Mouse (Mus musculus) midbrain, embryonic 12.5 days (tissue): ENCODE results near the gene Sbf2. TPM values are rescaled to one million over a fixed set of nuclear protein-coding genes. Genes with fewer than 3 reads are reported as not detected.

Experiments used
- ATAC-seq: fragments of 200-750 bp; cut with Nextera tagmentation; 2 replicates; pipeline ENCODE4 v1.8.0; 2017; ENCODE audit warnings: low read depth, moderate TSS enrichment, moderate library complexity; ENCODE audit not compliant: low FRiP score
- H3K27ac ChIP-seq: fragments of 300-500 bp; sonication (generic); replicated peaks from 2 replicates; pipeline ENCODE4 v1.5.1; 2016; ENCODE audit warnings: mild to moderate bottlenecking
- H3K27me3 ChIP-seq: fragments of 300-500 bp; sonication (generic); 2 replicates; pipeline ENCODE4 v1.6.1; 2016; ENCODE audit warnings: mild to moderate bottlenecking
- H3K36me3 ChIP-seq: fragments of 300-500 bp; sonication (generic); 2 replicates; pipeline ENCODE4 v1.6.1; 2016
- H3K4me1 ChIP-seq: fragments of 300-500 bp; sonication (generic); 2 replicates; pipeline ENCODE4 v1.6.1; 2016
- H3K4me2 ChIP-seq: fragments of 300-500 bp; sonication (generic); replicated peaks from 2 replicates; pipeline ENCODE4 v1.6.1; 2016; ENCODE audit warnings: mild to moderate bottlenecking, moderate library complexity
- H3K4me3 ChIP-seq: fragments of 300-500 bp; sonication (generic); 2 replicates; pipeline ENCODE4 v1.5.1; 2016; ENCODE audit warnings: mild to moderate bottlenecking
- H3K9ac ChIP-seq: fragments of 300-500 bp; sonication (generic); replicated peaks from 2 replicates; pipeline ENCODE4 v1.6.1; 2016; ENCODE audit warnings: mild to moderate bottlenecking, moderate library complexity
- H3K9me3 ChIP-seq: fragments of 300-500 bp; sonication (generic); 2 replicates; pipeline ENCODE4 v1.6.1; 2016; ENCODE audit warnings: mild to moderate bottlenecking
- WGBS: fragments of 180-500 bp; shearing (Covaris S2); methylation state at CpG from one replicate; pipeline ENCODE4 v1.1.7; 2016; 5-methylcytosine and 5-hydroxymethylcytosine counted together
- polyA plus RNA-seq: library from polyadenylated mRNA; unstranded; fragments of >200 nt; fragmentation: Nextera tagmentation; extraction: Ambion mirVana; gene quantifications from 2 replicates; pipeline ENCODE4 v1.2.1, GENCODE M21; 2016

The Sbf2 gene
- polyA plus RNA-seq, 1 experiment from 2014 or later, result 57.7 TPM

GRCm38 (mm10) chr7:110288191-110288604 lies 326.5 kb downstream of the Sbf2 start:
- Histone ChIP-seq H3K36me3 (no peaks in the 10 kb centered on the region), H3K9ac (no peak overlapping the region), H3K27ac (no peak overlapping the region), H3K4me3 (no peak overlapping the region), H3K27me3 (no peaks in the 10 kb centered on the region), H3K9me3 (no peaks in the 10 kb centered on the region), H3K4me2 (no peak overlapping the region), H3K4me1 (0 out of 2 replicates have a peak, but pooled peaks cover 3% of the 10 kb centered on the region)
- no peak for ATAC-seq
- 96% methylated on average over 4 of the region's 4 CpGs for WGBS

GRCm38 (mm10) chr7:110287476-110288071 lies 327.1 kb downstream of the Sbf2 start:
- H3K9me3 ChIP-seq, result no peaks in the 10 kb centered on the region
- no peak overlapping the region for H3K4me3 ChIP-seq
- WGBS, result 65% methylated on average over 8 of the region's 8 CpGs
- H3K4me2 ChIP-seq, result no peak overlapping the region
- H3K36me3 ChIP-seq, result no peaks in the 10 kb centered on the region
- H3K27ac ChIP-seq, result no peak overlapping the region
- H3K9ac ChIP-seq, result no peak overlapping the region
- 0 out of 2 replicates have a peak, but pooled peaks cover 3% of the 10 kb centered on the region for H3K4me1 ChIP-seq
- H3K27me3 ChIP-seq, result no peaks in the 10 kb centered on the region
- no peak for ATAC-seq

GRCm38 (mm10) chr7:110286838-110287475 lies 327.8 kb downstream of the Sbf2 start:
- H3K27ac ChIP-seq, result no peak overlapping the region
- no peaks in the 10 kb centered on the region for H3K9me3 ChIP-seq
- 0 out of 2 replicates have a peak, but pooled peaks cover 3% of the 10 kb centered on the region for H3K4me1 ChIP-seq
- no peak overlapping the region for H3K9ac ChIP-seq
- ATAC-seq, result peak; percentile 81
- 9% methylated on average over 12 of the region's 12 CpGs for WGBS
- H3K4me3 ChIP-seq, result no peak overlapping the region
- H3K27me3 ChIP-seq, result no peaks in the 10 kb centered on the region
- H3K4me2 ChIP-seq, result no peak overlapping the region
- H3K36me3 ChIP-seq, result no peaks in the 10 kb centered on the region

- Histone ChIP-seq H3K36me3 (peaks cover 5% of the 10 kb centered on the region; the same call in 1 of the 2 replicates), H3K4me1 (0 out of 2 replicates have a peak, but pooled peaks cover 3% of the 10 kb centered on the region), H3K27ac (no peak overlapping the region), H3K4me2 (no peak overlapping the region), H3K27me3 (no peaks in the 10 kb centered on the region), H3K9ac (no peak overlapping the region), H3K9me3 (no peaks in the 10 kb centered on the region), H3K4me3 (no peak overlapping the region)
- ATAC-seq, result no peak
- WGBS, result 78% methylated on average over 8 of the region's 8 CpGs
Observed at GRCm38 (mm10) chr7:110286198-110286732, 328.5 kb downstream of the Sbf2 start.

- no peak overlapping the region for H3K4me2 ChIP-seq
- peaks cover 8% of the 10 kb centered on the region; the same call in 1 of the 2 replicates for H3K36me3 ChIP-seq
- H3K9ac ChIP-seq, result 0 out of 2 replicates have a peak overlapping the region, but pooled peaks have one; percentile 6
- whole genome bisulfite sequencing, result 81% methylated on average over 3 of the region's 3 CpGs
- ATAC-seq, result no peak
- no peak overlapping the region for H3K4me3 ChIP-seq
- H3K4me1 ChIP-seq, result 0 out of 2 replicates have a peak, but pooled peaks cover 3% of the 10 kb centered on the region
- H3K27ac ChIP-seq, result no peak overlapping the region
- H3K9me3 ChIP-seq, result no peaks in the 10 kb centered on the region
- H3K27me3 ChIP-seq, result no peaks in the 10 kb centered on the region
Observed at GRCm38 (mm10) chr7:110285849-110286151, 328.9 kb downstream of the Sbf2 start.

- no peak overlapping the region for H3K4me2 ChIP-seq
- peaks cover 10% of the 10 kb centered on the region; the same call in 1 of the 2 replicates for H3K36me3 ChIP-seq
- H3K9me3 ChIP-seq, result no peaks in the 10 kb centered on the region
- no peak overlapping the region for H3K9ac ChIP-seq
- no peak for ATAC-seq
- no peak overlapping the region for H3K4me3 ChIP-seq
- H3K27ac ChIP-seq, result no peak overlapping the region
- H3K4me1 ChIP-seq, result 0 out of 2 replicates have a peak, but pooled peaks cover 3% of the 10 kb centered on the region
- H3K27me3 ChIP-seq, result no peaks in the 10 kb centered on the region
- 91% methylated on average over 12 of the region's 12 CpGs for WGBS
Observed at GRCm38 (mm10) chr7:110285076-110285848, 329.5 kb downstream of the Sbf2 start.

GRCm38 (mm10) chr7:110283484-110284275 lies 331.0 kb downstream of the Sbf2 start:
- 91% methylated on average over 6 of the region's 6 CpGs for WGBS
- Histone ChIP-seq H3K27me3 (no peaks in the 10 kb centered on the region), H3K9me3 (no peaks in the 10 kb centered on the region), H3K4me1 (0 out of 2 replicates have a peak, but pooled peaks cover 3% of the 10 kb centered on the region), H3K27ac (no peak overlapping the region), H3K9ac (no peak overlapping the region), H3K4me3 (no peak overlapping the region), H3K4me2 (no peak overlapping the region), H3K36me3 (peaks cover 19% of the 10 kb centered on the region)
- ATAC-seq, result no peak

- no peak for ATAC-seq
- WGBS, result 85% methylated on average over 11 of the region's 11 CpGs
Observed at GRCm38 (mm10) chr7:110282797-110283196, 331.9 kb downstream of the Sbf2 start.

GRCm38 (mm10) chr7:110281435-110282256 lies 333.1 kb downstream of the Sbf2 start:
- Histone ChIP-seq H3K4me3 (no peak overlapping the region), H3K36me3 (peaks cover 19% of the 10 kb centered on the region), H3K4me1 (no peaks in the 10 kb centered on the region), H3K4me2 (no peak overlapping the region), H3K27ac (no peak overlapping the region), H3K9me3 (no peaks in the 10 kb centered on the region), H3K27me3 (no peaks in the 10 kb centered on the region), H3K9ac (no peak overlapping the region)
- ATAC-seq, result no peak
- WGBS, result 89% methylated on average over 11 of the region's 11 CpGs

More at GRCm38 (mm10) chr7:110282797-110283196, 331.9 kb downstream of the Sbf2 start:
- Histone ChIP-seq H3K4me1 (0 out of 2 replicates have a peak, but pooled peaks cover 3% of the 10 kb centered on the region), H3K36me3 (peaks cover 19% of the 10 kb centered on the region), H3K9ac (no peak overlapping the region), H3K4me2 (no peak overlapping the region), H3K4me3 (no peak overlapping the region), H3K27me3 (no peaks in the 10 kb centered on the region), H3K9me3 (no peaks in the 10 kb centered on the region), H3K27ac (no peak overlapping the region)

- H3K4me3 ChIP-seq, result no peak overlapping the region
- 94% methylated on average over 4 of the region's 4 CpGs for WGBS
- no peak for ATAC-seq
- H3K27ac ChIP-seq, result no peak overlapping the region
- H3K9ac ChIP-seq, result no peak overlapping the region
- no peaks in the 10 kb centered on the region for H3K27me3 ChIP-seq
- H3K4me2 ChIP-seq, result no peak overlapping the region
- no peaks in the 10 kb centered on the region for H3K4me1 ChIP-seq
- no peaks in the 10 kb centered on the region for H3K9me3 ChIP-seq
- peaks cover 19% of the 10 kb centered on the region for H3K36me3 ChIP-seq
Observed at GRCm38 (mm10) chr7:110279183-110279582, 335.5 kb downstream of the Sbf2 start.
